Mouse (Mus musculus) lung, adult 10 weeks (tissue): ENCODE data around the gene Gng5. TPM values are rescaled to one million over a fixed set of nuclear protein-coding genes. Genes with fewer than 3 reads are reported as not detected.

ENCODE experiments used
- polyA plus RNA-seq: library from polyadenylated mRNA; stranded (reverse); fragments of 350-450 nt; fragmentation: Illumina TruSeq; extraction: RNeasy Lipid Tissue Mini Kit (QIAGEN cat#74804); gene quantifications from one replicate; pipeline ENCODE4 v1.2.3, GENCODE M21; 2014; ENCODE audit warnings: low read depth, low replicate concordance; ENCODE audit not compliant: insufficient read depth

Gene Gng5
- 393 TPM for polyA plus RNA-seq

DNA sequence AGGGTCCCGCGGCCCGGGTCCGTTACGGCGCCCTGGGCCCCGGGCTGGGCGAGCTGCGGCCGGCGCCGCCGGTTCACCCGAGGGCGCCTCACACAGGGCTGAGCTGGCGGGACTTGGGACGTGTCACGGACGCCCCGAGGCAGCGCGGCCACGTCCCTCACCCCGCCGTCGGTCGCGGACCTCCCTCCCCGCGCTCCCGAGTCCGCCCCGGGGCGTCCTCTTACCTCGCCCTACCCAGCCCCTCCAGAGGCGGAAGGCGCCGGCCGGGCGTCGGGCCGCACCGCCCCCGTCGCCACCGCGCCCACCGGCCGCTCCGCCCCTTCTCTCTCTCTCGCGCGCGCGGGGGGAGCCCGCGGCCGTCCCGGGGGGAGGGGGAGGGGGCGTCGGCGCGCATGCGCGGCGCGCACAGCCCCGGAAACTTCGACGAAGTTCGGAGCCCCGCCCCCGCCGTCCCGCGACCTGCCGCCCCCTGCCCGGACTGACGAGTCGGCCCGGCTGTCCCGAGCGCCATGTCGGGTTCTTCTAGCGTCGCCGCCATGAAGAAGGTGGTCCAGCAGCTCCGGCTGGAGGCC, at the start of gene Gng5, which contains the start of gene Spata1:
TSS of gene Gng5 (plus strand) at position 377 of the 572 bp plus-strand sequence.
TSS of gene Spata1 (minus strand) at position 323 of the 572 bp plus-strand sequence.

DNA sequence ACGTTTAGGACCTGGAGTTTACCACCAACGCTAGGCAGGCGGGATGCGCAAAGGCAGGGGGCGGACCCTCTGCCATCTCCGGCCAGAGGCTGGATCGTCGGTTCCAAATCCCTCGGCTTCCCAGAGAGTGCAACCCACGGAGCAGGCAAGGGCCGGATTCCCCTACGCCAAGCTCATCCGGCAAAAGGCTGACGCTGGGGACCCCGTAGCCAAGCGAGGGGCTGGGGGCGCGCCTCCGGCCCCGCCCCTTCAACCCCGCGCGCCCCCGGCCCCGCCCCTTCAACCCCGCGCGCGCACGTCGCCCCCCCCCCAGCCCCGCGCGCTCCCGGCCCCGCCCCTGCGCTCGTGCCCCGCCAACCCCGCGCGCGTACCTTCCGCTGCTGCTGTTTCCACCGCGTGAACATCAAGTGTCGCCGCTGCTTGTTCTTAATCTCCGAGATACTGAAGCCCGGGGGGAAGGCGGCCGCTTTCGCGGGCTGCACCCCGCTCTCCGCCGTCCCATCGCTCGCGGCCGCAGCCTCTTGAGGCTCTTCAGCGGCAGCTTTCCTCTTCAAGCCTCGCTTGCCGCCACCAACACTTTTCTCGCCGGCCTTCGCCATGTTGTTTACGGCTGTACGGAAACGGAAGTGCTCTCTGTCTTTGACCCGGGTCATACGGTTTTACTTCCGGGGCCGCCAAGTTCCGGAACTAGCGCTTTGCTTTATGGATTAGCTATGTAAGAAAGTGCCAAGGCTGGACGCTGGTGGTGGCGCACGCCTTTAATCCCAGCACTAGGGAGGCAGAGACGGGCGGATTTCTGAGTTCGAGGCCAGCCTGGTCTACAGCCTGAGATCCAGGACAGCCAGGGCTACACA, 21.4 kb downstream of the Gng5 start, which contains the start of gene Rpf1:
TSS of gene Rpf1 (minus strand) at position 632 of the 854 bp plus-strand sequence.

Other genes with a start within 250 kb of the Gng5 start
- gene Ssx2ip, start 95.2 kb upstream of the Gng5 start, polyA plus RNA-seq, result 8.8 TPM
- gene Ctbs, start 50.0 kb upstream of the Gng5 start, polyA plus RNA-seq, result 7.6 TPM
- gene Spata1, start 54 bp upstream of the Gng5 start, polyA plus RNA-seq, result 2.2 TPM
- gene Rpf1, start 21.6 kb downstream of the Gng5 start, polyA plus RNA-seq, result 32.4 TPM
- 1.1 TPM for gene Uox, start 70.6 kb downstream of the Gng5 start, polyA plus RNA-seq
- not detected for gene Dnase2b, start 115.8 kb downstream of the Gng5 start, polyA plus RNA-seq
- not detected for gene 4930503B20Rik, start 151.5 kb downstream of the Gng5 start, polyA plus RNA-seq
- 0.66 TPM for gene Samd13, start 185.8 kb downstream of the Gng5 start, polyA plus RNA-seq